Mouse (Mus musculus) intestine, embryonic 16.5 days (tissue): Measurements from ENCODE around the gene Adgra3. TPM values are rescaled to one million over a fixed set of nuclear protein-coding genes. Genes with fewer than 3 reads are reported as not detected.

Experiments used
- ATAC-seq: fragments of 200-750 bp; cut with Nextera tagmentation; 2 replicates; pipeline ENCODE4 v1.8.0; 2017; ENCODE audit warnings: moderate TSS enrichment, moderate library complexity
- H3K27ac ChIP-seq: fragments of 300-500 bp; sonication (generic); 2 replicates; pipeline ENCODE4 v1.5.1; 2014; ENCODE audit warnings: mild to moderate bottlenecking, low read length
- H3K27me3 ChIP-seq: fragments of 300-500 bp; sonication (generic); replicated peaks from 2 replicates; pipeline ENCODE4 v1.6.1; 2014; ENCODE audit warnings: low read length, control low read depth, mixed read lengths; ENCODE audit not compliant: control insufficient read depth, insufficient read depth
- H3K36me3 ChIP-seq: fragments of 300-500 bp; sonication (generic); 2 replicates; pipeline ENCODE4 v1.6.1; 2014; ENCODE audit warnings: low read length, control low read depth; ENCODE audit not compliant: control insufficient read depth, insufficient read depth
- H3K4me1 ChIP-seq: fragments of 300-500 bp; sonication (generic); 2 replicates; pipeline ENCODE4 v1.6.1; 2014; ENCODE audit warnings: low read length, control low read depth, mixed read lengths; ENCODE audit not compliant: control insufficient read depth, insufficient read depth
- H3K4me2 ChIP-seq: fragments of 300-500 bp; sonication (generic); 2 replicates; pipeline ENCODE4 v1.6.1; 2014; ENCODE audit warnings: low read depth, low read length, control low read depth
- H3K4me3 ChIP-seq: fragments of 300-500 bp; sonication (generic); 2 replicates; pipeline ENCODE4 v1.5.1; 2014; ENCODE audit warnings: mild to moderate bottlenecking, low read length
- H3K9ac ChIP-seq: fragments of 300-500 bp; sonication (generic); 2 replicates; pipeline ENCODE4 v1.6.1; 2014; ENCODE audit warnings: low read depth, low read length
- H3K9me3 ChIP-seq: fragments of 300-500 bp; sonication (generic); 2 replicates; pipeline ENCODE4 v1.6.1; 2016; ENCODE audit warnings: low read length, control low read depth; ENCODE audit not compliant: control insufficient read depth
- WGBS: fragments of 180-500 bp; shearing (Covaris S2); extraction: QIAGEN DNeasy Blood & Tissue Kit; methylation state at CpG from one replicate; pipeline ENCODE4 v1.1.7; 2014; 5-methylcytosine and 5-hydroxymethylcytosine counted together
- polyA plus RNA-seq: library from polyadenylated mRNA; unstranded; fragments of >200 nt; fragmentation: Nextera tagmentation; extraction: Ambion mirVana; gene quantifications from 2 replicates; pipeline ENCODE4 v1.2.1, GENCODE M21; 2015

Gene Adgra3
- polyA plus RNA-seq, 1 experiment from 2014 or later: 4.5 TPM

GRCm38 (mm10) chr5:49996457-49996856 lies 62.3 kb downstream of the Adgra3 start:
- Histone ChIP-seq H3K36me3 (no peaks in the 10 kb centered on the region), H3K4me3 (no peak overlapping the region), H3K4me2 (no peak overlapping the region), H3K27ac (no peak overlapping the region), H3K4me1 (peaks cover 5% of the 10 kb centered on the region; the same call in 1 of the 2 replicates), H3K27me3 (no peaks in the 10 kb centered on the region), H3K9ac (no peak overlapping the region), H3K9me3 (no peaks in the 10 kb centered on the region)
- ATAC-seq: no peak
- 57% methylated on average over 11 of the region's 11 CpGs for WGBS

- H3K27ac ChIP-seq: peak overlapping the region; percentile 42
These were observed 68.0 kb downstream of the Adgra3 start for GRCm38 (mm10) chr5:49990737-49991323.

DNA sequence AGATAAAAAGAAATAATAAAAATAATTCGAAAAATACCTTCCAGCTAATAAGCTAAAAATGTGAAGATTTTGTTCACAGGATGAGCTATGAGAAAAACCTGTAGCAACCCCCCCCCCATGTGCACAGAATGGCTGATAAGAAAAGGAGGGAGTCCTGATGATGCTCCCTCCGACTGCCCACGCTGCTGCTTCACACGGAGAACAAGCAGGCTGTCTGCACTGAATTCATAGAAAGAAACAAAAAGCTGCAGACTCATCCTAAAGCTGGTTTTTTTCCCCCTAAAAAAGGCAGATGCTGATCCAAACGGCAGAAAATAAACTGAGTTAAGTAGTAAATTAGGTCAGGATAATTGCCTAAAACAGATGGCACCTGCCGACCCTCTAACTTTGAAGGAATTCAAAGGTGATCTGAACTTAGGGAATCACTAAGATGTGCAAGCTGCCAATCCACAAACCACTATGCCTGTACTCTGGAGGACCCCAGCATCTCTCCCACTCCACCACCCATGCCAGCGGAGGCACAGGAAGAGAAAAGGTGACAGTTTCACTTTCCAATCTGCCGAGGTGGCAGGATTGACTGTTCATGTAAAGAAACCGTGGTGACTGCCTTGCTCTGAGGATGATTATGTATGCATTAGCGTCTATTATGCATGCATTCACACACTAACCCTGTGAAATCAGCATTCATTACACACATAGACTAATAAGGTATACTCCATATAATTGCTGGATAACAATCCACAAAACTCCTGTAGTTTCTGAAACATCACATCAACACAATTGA lies 70.6 kb downstream of the Adgra3 start:
- Histone ChIP-seq H3K36me3 (no peaks in the 10 kb centered on the region), H3K4me2 (no peak overlapping the region), H3K9me3 (no peaks in the 10 kb centered on the region), H3K27ac (no peak overlapping the region), H3K4me3 (no peak overlapping the region), H3K4me1 (peaks cover 7% of the 10 kb centered on the region; the same call in 1 of the 2 replicates), H3K9ac (no peak overlapping the region), H3K27me3 (no peaks in the 10 kb centered on the region)
- 78% methylated on average over 10 of the region's 10 CpGs for WGBS
- ATAC-seq: no peak

More at GRCm38 (mm10) chr5:49990737-49991323, 68.0 kb downstream of the Adgra3 start:
- peak; percentile 99 for ATAC-seq
- Histone ChIP-seq H3K4me2 (0 out of 2 replicates have a peak overlapping the region, but pooled peaks have one; percentile 11), H3K4me3 (no peak overlapping the region), H3K4me1 (peaks cover 7% of the 10 kb centered on the region; the same call in 1 of the 2 replicates), H3K9me3 (no peaks in the 10 kb centered on the region), H3K27me3 (no peaks in the 10 kb centered on the region), H3K36me3 (no peaks in the 10 kb centered on the region), H3K9ac (no peak overlapping the region)
- WGBS: 67% methylated on average over 8 of the region's 8 CpGs

DNA sequence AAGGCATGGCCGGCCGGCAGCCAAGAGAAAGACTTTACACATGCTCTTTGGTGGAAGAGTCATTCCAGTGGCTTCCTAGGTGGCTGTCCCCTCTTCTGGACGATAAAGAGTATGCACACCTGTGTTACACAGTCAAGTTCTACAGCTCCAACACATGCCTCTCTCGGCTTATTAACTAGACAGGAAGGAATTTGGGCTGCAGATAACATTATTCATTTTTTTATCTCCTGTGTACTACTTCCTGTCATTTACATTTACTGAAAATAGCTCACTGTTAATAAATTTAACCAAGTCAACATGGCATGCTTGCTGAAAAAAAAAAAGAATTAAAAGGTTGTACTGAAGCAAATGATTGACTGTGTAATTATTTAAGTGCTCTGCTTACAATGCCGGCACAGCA lies 78.1 kb downstream of the Adgra3 start:
- H3K4me1 ChIP-seq: no peaks in the 10 kb centered on the region
- H3K9me3 ChIP-seq: no peaks in the 10 kb centered on the region
- ATAC-seq: no peak
- H3K9ac ChIP-seq: no peak overlapping the region
- H3K4me2 ChIP-seq: no peak overlapping the region
- no peak overlapping the region for H3K27ac ChIP-seq
- H3K27me3 ChIP-seq: no peaks in the 10 kb centered on the region
- no peak overlapping the region for H3K4me3 ChIP-seq
- 59% methylated on average over 5 of the region's 5 CpGs for WGBS
- H3K36me3 ChIP-seq: no peaks in the 10 kb centered on the region

- WGBS: 88% methylated on average over 14 of the region's 14 CpGs
These were observed 79.6 kb downstream of the Adgra3 start for GRCm38 (mm10) chr5:49979246-49979645.

DNA sequence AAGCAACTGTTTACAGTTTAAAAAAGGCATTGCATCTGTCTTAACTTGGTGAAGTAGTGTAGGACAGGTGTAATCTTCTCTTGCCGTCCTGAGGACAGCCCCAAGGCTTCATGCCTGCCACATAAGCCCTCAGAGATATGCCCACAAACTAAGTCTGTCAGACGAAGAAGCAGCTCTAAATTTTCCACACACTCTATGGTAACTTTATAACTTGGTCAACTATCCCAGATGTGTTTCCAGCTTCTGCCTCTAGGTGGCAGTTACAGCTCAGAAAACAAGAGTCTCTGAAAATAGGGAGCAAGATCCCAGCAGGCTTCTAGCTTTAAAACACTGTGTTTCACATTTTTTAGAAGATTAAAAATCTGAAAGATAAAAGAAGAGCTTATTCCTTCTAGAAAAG lies 82.8 kb downstream of the Adgra3 start:
- H3K9ac ChIP-seq: no peak overlapping the region
- no peak for ATAC-seq
- WGBS: 44% methylated on average over 2 of the region's 2 CpGs
- no peaks in the 10 kb centered on the region for H3K27me3 ChIP-seq
- H3K9me3 ChIP-seq: no peaks in the 10 kb centered on the region
- no peak overlapping the region for H3K4me3 ChIP-seq
- no peak overlapping the region for H3K27ac ChIP-seq
- H3K4me2 ChIP-seq: no peak overlapping the region
- no peaks in the 10 kb centered on the region for H3K4me1 ChIP-seq
- H3K36me3 ChIP-seq: no peaks in the 10 kb centered on the region

More at GRCm38 (mm10) chr5:49979246-49979645, 79.6 kb downstream of the Adgra3 start:
- ATAC-seq: no peak
- Histone ChIP-seq H3K4me3 (no peak overlapping the region), H3K4me2 (no peak overlapping the region), H3K27me3 (no peaks in the 10 kb centered on the region), H3K4me1 (no peaks in the 10 kb centered on the region), H3K27ac (no peak overlapping the region), H3K9me3 (no peaks in the 10 kb centered on the region), H3K9ac (no peak overlapping the region), H3K36me3 (no peaks in the 10 kb centered on the region)

DNA sequence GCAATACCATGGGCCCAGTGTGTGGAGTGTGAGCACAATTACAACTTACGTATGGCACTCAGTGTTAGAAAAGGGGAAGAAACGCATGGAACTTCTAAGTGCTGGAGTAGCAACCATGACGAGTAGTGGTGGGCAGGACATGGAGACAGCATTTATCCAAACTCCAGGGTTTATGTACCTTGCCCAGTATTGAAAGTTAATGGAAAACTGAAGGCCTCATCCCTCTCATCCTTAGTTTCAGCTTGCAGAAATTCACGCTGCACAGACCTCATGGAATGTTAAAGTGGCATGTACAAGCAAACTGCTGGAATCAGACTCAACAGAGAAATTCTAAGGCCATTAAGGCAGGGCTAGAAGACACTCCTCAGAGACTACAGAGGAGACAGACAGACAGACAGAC lies 84.6 kb downstream of the Adgra3 start:
- Histone ChIP-seq H3K27me3 (no peaks in the 10 kb centered on the region), H3K4me1 (no peaks in the 10 kb centered on the region), H3K4me2 (no peak overlapping the region), H3K4me3 (no peak overlapping the region), H3K27ac (no peak overlapping the region), H3K9ac (no peak overlapping the region), H3K36me3 (no peaks in the 10 kb centered on the region), H3K9me3 (no peaks in the 10 kb centered on the region)
- 94% methylated on average over 4 of the region's 4 CpGs for WGBS
- no peak for ATAC-seq

GRCm38 (mm10) chr5:49969660-49970059 lies 89.1 kb downstream of the Adgra3 start:
- Histone ChIP-seq H3K9me3 (no peaks in the 10 kb centered on the region), H3K36me3 (no peaks in the 10 kb centered on the region), H3K27ac (no peak overlapping the region), H3K27me3 (no peaks in the 10 kb centered on the region), H3K9ac (no peak overlapping the region), H3K4me2 (no peak overlapping the region), H3K4me3 (no peak overlapping the region), H3K4me1 (no peaks in the 10 kb centered on the region)
- ATAC-seq: no peak
- WGBS: 83% methylated on average over 8 of the region's 8 CpGs

- ATAC-seq: no peak
- H3K36me3 ChIP-seq: no peaks in the 10 kb centered on the region
- no peak overlapping the region for H3K4me2 ChIP-seq
- H3K27me3 ChIP-seq: no peaks in the 10 kb centered on the region
- H3K4me3 ChIP-seq: no peak overlapping the region
- H3K9me3 ChIP-seq: no peaks in the 10 kb centered on the region
- no peak overlapping the region for H3K27ac ChIP-seq
- no peaks in the 10 kb centered on the region for H3K4me1 ChIP-seq
- no peak overlapping the region for H3K9ac ChIP-seq
- 82% methylated on average over 6 of the region's 6 CpGs for WGBS
These were observed 91.1 kb downstream of the Adgra3 start for GRCm38 (mm10) chr5:49967726-49968125.
